Mouse (Mus musculus): ENCODE results near the gene Sp6. TPM values are rescaled to one million over a fixed set of nuclear protein-coding genes. Genes with fewer than 3 reads are reported as not detected.

The Sp6 gene
- total RNA-seq, 2 experiments from 2014 or later: 2.3 to 3.1 TPM

GRCm38 (mm10) chr11:97041022-97041899, 28.1 kb downstream of the Sp6 start, which contains the start of the genes Lrrc46 and Mrpl10:
Gene Lrrc46 (minus strand): TSS chr11:97041407.
Gene Mrpl10 (plus strand): TSS chr11:97041560.
- DNase-seq (ENCODE audit: extremely low spot score in 1 of 2, low spot score in 2 of 2): peak; percentile 78 to 93
- intact Hi-C loops (cut with DNase I): no loop called here

- no peak for DNase-seq (ENCODE audit: extremely low spot score in 1 of 2, low spot score in 2 of 2)
- intact Hi-C loops (cut with DNase I): no loop called here
These were observed 31.7 kb downstream of the Sp6 start for GRCm38 (mm10) chr11:97044902-97045301.

GRCm38 (mm10) chr11:97045861-97046260, 32.7 kb downstream of the Sp6 start:
- DNase-seq (ENCODE audit: extremely low spot score in 1 of 2, low spot score in 2 of 2): no peak
- intact Hi-C loops (cut with DNase I): no loop called here

GRCm38 (mm10) chr11:97048090-97048650, 35.0 kb downstream of the Sp6 start:
- no peak for DNase-seq (ENCODE audit: extremely low spot score in 1 of 2, low spot score in 2 of 2)
- intact Hi-C loops (cut with DNase I): no loop called here

GRCm38 (mm10) chr11:97049492-97050085, 36.4 kb downstream of the Sp6 start:
- DNase-seq (ENCODE audit: extremely low spot score in 1 of 2, low spot score in 2 of 2): no peak

GRCm38 (mm10) chr11:97050216-97050943, 37.2 kb downstream of the Sp6 start, which contains the start of gene Osbpl7:
Gene Osbpl7 (plus strand): TSS chr11:97050628.
- DNase-seq (ENCODE audit: extremely low spot score in 1 of 2, low spot score in 2 of 2): peak; percentile 74 to 90
- intact Hi-C loops (cut with DNase I): no loop called here

More at GRCm38 (mm10) chr11:97049492-97050085, 36.4 kb downstream of the Sp6 start:
- intact Hi-C loops (cut with DNase I): no loop called here

GRCm38 (mm10) chr11:97050944-97051586, 37.9 kb downstream of the Sp6 start:
- DNase-seq (ENCODE audit: extremely low spot score in 1 of 2, low spot score in 2 of 2): no peak
- intact Hi-C loops (cut with DNase I): no loop called here

GRCm38 (mm10) chr11:97052219-97052646, 39.0 kb downstream of the Sp6 start:
- DNase-seq (ENCODE audit: extremely low spot score in 1 of 2, low spot score in 2 of 2): no peak
- intact Hi-C loops (cut with DNase I): no loop called here

GRCm38 (mm10) chr11:97063274-97063920, 50.2 kb downstream of the Sp6 start:
- DNase-seq (ENCODE audit: extremely low spot score in 1 of 2, low spot score in 2 of 2): no peak
- intact Hi-C loops (cut with DNase I): no loop called here

GRCm38 (mm10) chr11:97063921-97064295, 50.7 kb downstream of the Sp6 start:
- intact Hi-C loops (cut with DNase I): no loop called here
- no peak for DNase-seq (ENCODE audit: extremely low spot score in 1 of 2, low spot score in 2 of 2)

- intact Hi-C loops (cut with DNase I): no loop called here
- DNase-seq (ENCODE audit: extremely low spot score in 1 of 2, low spot score in 2 of 2): no peak
These were observed 52.5 kb downstream of the Sp6 start for GRCm38 (mm10) chr11:97065538-97066295.

- intact Hi-C loops (cut with DNase I): no loop called here
- no peak for DNase-seq (ENCODE audit: extremely low spot score in 1 of 2, low spot score in 2 of 2)
These were observed 53.6 kb downstream of the Sp6 start for GRCm38 (mm10) chr11:97066656-97067360.

- intact Hi-C loops (cut with DNase I): no loop called here
- DNase-seq (ENCODE audit: extremely low spot score in 1 of 2, low spot score in 2 of 2): no peak
These were observed 56.1 kb downstream of the Sp6 start for GRCm38 (mm10) chr11:97069333-97069732.

GRCm38 (mm10) chr11:97069770-97070169, 56.6 kb downstream of the Sp6 start:
- intact Hi-C loops (cut with DNase I): no loop called here

GRCm38 (mm10) chr11:97071129-97071528, 57.9 kb downstream of the Sp6 start:
- DNase-seq (ENCODE audit: extremely low spot score in 1 of 2, low spot score in 2 of 2): no peak
- intact Hi-C loops (cut with DNase I): no loop called here

More at GRCm38 (mm10) chr11:97069770-97070169, 56.6 kb downstream of the Sp6 start:
- DNase-seq (ENCODE audit: extremely low spot score in 1 of 2, low spot score in 2 of 2): no peak

GRCm38 (mm10) chr11:97072533-97072932, 59.3 kb downstream of the Sp6 start:
- intact Hi-C loops (cut with DNase I): loop anchor here (2.0 kb wide), 1 partner anchor 74 kb away; no protein-coding TSS in a partner anchor
- DNase-seq (ENCODE audit: extremely low spot score in 1 of 2, low spot score in 2 of 2): peak in 1 of 2 experiments; percentile 65

GRCm38 (mm10) chr11:97074235-97074634, 61.0 kb downstream of the Sp6 start:
- intact Hi-C loops (cut with DNase I): no loop called here
- DNase-seq (ENCODE audit: extremely low spot score in 1 of 2, low spot score in 2 of 2): no peak
